Mouse (Mus musculus) brain, embryonic 18.5 days (tissue): ENCODE measurements around the gene Rpl18.

ENCODE experiments used
- DNase-seq: peaks from one replicate; pipeline ENCODE4 v3.0.0-alpha.2; 2012; ENCODE audit warnings: low read depth, low spot score

The Rpl18 gene

DNA sequence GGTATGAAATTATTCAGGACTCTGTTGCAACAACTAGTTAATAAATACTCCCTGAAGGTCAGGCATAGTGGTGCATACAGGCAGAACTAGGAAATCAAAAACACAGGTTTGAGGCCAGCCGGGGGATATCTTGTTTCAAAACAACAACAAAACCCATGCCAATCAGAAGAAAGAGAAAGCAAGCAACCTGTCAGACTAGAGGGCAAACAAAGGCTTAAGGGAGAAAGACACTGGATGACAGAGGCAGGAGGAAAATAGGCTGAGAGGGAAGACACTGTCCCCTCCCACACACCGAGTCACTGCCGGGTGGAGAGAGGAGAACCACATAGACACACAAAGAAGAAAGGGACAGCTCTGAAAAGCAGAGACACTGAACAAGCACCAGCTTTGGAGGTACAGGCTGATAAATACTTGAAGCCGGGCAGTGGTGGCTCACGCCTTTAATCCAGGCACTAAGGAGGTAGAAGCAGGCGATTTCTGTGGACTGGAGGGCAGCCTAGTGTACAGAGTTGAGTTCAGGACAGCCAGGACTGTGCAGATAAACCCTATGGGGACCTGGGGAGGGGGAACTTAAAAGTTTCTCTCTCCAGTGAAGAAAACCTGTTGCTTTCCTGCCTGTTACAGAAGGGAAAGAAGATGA lies 1.3 kb upstream of the Rpl18 start:
- DNase-seq, result no peak

DNA sequence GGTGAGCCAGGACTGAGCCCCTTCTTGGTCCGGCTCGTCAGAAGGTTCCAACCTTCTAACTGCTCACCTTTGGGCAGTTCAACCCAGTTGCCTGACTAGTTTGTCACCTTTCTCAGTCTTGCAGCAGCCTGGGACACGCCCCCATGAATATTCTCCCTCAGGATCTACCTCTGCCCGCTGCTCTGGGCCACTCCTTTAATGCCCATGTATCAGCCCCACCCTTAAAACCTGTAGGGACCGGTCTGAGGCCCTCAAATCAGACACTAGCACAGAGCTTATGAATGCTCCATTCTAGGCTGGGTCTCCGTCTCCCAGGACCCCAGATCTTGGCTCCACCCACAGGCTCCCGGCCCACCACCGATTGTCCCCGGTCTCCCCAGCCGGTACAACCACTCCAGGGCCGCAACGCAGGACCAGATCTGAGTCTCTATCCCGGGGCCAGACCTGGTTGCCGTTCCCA lies 597 bp upstream of the Rpl18 start:
- no peak for DNase-seq

DNA sequence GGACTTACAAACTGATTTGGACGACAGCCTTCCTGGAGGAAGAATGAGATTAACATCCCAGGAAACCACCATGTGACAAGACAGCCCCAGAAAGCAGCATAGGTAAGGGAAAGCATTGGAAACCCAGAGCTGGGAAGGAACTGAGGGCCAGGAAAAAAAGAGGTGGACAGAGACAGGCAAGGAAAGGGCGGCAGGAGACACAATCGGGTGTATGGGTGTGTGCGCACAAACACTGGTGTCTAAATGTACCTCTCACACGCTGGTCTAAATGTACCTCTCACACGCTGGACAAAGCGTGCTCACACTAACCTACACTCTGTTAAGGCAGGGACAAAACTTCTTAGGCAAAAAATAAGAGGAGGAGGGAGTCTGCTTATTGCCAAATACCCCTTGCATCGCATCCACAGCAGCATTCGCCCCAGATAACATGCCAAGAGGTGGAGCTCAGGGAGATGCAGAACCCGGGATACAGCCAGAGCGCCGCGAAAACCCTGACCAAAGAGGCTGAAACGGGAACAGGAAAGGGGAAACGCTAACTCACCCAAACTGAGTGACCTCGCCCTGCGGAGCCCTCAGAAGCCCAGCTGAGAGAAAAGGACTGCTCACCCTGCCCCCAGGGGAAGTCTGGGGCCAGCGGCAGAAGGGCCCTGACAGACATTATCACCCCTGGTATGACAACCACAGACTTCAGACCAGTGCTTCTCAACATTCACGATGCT lies 643 bp downstream of the Rpl18 start:
- DNase-seq, result no peak

DNA sequence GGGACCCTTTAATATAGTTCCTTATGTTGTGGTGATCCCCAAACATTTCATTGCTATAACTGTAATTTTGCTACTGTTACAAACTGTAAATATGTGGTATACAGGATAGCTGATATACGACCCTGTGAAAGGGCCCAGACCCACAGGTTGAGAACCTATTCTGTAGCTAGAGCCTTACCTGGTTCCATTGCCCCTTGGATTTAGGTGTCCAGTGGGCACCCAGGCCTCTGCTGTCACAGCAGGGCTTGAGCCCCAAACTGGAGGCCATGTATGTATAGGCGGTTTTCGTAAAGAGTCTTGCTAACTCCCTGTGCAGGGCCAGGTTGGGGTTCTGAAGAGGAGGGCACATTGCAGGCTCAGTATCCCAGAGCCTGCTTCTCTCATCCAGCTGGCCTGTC lies 1.2 kb downstream of the Rpl18 start:
- no peak for DNase-seq

DNA sequence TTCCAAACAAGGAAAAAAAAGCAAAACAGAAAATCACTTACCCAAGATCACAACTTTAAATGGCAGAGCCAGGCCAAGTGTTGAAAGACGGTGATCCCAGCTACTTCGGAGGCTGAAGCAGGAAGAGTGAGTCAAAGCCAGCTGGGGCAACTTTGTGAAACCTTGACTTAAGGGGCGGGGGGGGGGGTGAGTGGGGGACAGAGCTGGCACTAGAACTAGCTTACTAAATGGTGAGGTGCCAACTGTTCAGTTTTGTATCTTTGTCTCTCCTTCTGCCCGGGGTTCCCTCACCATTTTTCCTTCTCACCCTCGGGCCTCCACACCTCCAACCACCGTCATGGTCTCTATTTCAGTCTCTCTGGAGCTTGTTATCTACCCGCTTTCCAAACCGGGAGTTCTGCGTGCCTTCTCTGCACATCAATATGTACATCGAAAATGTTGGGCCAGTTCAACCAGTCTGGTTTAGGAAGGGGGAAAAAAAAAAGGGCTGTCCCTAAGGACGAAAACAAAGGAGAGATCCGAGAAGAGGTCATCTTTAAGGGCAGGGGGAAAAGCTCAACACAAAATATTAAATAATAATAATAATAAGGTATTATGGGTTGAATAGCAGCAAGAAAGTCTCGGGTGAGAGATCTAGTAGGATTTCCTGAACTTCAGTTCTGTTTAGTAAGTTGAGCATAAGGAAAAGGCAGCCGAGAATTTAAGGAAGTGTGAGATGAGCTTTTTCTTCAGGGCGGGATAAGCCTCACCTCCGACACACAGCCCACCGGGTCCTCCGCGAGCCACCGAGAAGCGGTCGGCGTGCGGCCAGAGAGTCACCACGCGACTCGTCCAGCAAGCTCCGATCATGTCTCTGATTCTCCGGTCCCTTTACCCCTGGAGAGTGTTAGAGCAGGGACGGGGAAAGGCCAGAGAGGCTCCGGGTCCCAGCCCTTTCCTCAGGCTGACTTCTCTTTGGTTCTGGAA lies 2.0 kb downstream of the Rpl18 start:
- DNase-seq, result no peak

DNA sequence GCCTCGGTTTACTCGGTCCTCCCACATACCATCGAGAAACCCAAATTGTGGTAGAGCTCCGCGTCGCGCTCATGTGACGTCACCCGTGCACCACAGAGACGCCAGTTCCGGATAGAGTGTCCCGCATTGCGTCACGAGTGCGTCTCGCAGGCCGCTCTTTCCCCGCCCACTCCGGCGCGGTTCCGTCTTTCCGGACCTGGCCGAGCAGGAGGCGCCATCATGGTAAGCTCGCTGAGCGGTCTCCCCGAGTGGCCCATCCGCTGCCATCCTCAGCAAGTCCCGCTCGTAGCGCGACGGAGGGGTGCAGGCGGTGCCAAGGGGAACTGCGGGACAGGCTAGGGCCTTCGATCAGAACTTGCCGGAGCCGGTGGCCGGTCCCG lies 2.7 kb downstream of the Rpl18 start, which contains the start of gene Sphk2:
TSS of gene Sphk2 (minus strand) at position 85 of the 380 bp plus-strand sequence.
- peak; percentile 92 for DNase-seq

DNA sequence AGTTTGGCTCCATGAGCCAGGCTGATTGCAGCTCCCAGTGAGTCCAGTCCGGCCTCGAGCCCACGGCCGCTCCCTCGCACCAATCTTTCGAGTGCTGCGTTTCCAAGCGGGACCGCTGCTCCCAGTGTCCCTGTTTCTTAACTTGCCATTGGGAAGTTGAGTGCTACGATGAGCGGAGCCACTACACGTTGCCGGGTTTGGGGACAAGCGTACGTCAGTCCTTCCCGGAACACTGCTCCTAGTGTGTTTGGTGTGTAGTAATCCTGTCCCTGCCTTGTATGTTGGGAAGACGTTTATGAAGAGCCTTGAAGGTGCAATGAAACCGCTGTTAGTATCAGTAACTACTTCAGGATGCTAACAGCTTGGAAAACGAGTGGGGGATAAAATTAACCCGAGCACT lies 3.1 kb downstream of the Rpl18 start:
- DNase-seq, result no peak

DNA sequence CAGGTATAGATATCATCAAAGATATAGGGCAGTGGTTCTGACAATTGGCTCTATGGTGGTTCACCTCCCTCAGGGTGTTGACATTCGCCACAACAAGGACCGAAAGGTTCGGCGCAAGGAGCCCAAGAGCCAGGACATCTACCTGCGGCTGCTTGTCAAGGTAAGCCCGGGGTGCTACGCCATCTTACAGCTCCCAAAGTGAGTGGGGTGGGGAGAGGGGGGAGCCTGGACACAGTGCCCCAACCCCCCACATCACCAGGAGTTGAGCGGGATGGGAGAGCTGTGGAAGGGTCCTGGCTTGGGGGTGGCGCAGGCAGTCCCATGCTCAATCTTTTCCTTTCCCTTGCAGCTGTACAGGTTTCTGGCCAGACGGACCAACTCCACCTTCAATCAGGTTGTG lies 3.9 kb downstream of the Rpl18 start:
- no peak for DNase-seq

DNA sequence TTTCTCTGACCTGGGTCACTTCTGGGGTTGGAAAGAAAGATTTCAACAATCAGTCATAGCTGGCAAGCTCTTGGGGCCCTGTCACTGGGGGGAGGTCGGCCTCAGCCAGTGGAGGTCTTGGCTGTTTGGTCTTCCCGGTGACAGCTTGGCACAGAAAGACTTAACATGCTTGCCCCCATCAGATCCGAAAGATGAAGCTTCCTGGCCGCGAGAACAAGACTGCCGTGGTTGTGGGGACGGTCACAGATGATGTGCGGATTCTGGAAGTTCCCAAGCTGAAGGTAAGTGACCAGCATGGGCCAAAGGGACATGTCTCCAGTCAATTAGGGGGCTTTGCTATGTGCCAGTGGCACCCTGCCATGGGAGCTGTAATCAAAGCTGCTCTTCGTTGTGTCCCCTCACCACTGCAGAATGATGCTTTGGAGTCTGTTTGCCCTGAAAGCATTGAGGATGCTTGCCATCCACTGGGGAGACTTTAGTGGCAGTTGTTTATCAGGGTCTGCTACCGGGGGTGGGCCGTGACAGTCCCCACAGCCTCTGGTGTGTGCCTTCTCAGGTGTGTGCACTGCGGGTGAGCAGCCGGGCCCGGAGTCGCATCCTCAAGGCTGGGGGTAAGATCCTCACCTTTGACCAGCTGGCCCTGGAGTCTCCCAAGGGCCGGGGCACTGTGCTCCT lies 4.6 kb downstream of the Rpl18 start:
- no peak for DNase-seq

DNA sequence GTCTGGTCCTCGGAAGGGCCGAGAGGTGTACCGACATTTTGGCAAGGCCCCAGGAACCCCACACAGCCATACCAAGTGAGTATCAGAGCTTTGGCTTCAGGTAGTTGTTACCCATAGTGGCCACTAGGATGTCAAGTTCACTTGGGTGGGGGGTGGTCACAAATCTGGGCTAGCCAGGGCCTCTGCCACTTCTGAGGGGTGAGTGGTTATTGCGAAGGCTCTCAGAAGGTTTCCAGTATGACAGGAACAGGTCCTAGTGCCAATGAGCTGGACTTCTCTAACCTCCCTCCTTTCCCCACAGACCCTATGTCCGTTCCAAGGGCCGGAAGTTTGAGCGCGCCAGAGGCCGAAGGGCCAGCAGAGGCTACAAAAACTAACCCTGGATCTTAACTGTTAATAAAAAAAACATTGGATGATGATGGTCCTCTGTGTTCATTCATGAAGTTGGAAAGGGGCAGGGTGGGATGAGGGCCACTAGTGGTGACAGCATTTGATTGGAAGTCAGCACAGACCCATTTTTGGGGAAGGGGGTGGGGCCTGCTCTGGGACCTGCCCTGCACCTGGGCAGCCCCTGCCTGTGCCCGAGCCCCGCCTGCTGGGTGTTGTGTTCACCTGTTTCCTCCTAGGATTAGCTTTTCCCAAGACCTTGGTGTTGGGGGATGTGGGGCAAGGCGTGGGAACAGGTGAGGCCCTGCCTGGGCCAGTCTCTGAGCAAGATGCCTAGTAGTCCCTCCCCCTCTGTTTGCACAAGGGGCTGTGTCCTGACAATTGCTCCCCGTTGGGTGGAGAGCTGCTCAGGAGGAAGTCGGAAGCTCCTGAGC lies 5.4 kb downstream of the Rpl18 start, which contains the start of gene Fam83e:
TSS of gene Fam83e (plus strand) at position 800 of the 821 bp plus-strand sequence.
- no peak for DNase-seq

DNA sequence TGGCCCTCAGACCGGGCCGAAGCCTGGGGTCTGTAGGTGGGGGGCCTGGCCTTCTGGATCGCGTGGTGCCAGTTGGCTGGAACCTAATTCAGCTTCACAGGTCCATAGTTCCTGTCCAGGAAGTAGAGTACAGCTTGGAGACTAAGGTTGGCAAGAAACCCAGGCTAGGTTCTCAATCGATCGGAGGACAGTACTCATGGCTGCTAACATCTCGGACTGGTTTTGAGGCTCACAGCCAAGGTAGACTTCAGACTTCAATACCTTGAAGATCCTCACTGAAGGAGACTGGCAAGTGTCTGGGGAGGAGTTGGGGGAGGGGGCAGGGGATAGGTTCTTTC lies 5.9 kb downstream of the Rpl18 start:
- DNase-seq, result no peak

DNA sequence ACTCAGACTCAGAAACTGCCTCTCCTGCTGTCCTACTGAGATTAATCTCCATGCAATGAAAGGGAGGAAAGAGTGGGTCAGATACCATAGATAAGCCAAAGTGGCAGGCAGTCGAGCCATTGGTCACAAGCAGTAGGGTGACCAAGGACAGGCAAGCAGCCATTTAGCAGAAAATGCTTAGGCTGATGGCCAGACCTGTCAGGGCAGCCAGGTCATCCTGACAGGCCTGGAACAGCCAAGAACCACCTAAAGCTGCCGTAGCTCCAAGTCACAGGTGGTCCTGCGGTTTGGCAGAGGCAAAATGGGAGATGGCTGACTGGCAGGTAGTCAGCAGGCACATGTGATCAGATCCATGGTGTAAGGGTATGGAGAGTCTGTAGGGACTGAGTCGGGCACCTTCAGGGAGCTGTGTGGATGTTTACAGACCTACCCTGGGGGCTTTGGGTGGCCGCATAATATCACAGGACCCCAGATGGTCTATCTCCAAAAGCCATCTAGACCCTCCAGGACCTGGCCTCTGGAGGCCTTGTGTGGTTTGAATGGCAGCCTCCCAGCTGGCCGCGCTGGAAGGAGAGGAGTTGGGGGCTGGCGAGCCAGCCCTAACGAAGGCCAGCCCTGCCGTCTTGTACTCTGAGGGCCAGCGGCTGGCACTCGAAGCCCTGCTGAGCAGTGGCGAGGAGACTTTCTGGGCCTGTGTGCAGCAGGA lies 6.5 kb downstream of the Rpl18 start:
- DNase-seq, result no peak

DNA sequence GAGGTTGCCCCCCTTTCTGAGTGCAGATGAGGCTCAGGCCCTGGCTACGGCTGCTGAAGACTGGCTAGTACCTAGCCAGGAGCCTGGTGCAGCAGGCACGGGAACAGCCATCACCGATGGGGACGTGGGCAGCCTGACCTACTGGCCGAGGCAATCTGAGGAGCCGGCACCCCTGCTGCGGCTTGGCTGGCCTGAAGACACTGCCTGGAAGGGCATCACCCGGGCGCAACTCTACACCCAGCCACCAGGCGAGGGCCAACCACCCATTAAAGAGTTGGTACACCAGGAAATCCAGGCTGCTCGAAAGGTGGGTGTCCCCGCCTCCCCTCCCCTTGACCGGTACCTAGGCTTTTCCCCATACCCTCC lies 7.1 kb downstream of the Rpl18 start:
- no peak for DNase-seq

DNA sequence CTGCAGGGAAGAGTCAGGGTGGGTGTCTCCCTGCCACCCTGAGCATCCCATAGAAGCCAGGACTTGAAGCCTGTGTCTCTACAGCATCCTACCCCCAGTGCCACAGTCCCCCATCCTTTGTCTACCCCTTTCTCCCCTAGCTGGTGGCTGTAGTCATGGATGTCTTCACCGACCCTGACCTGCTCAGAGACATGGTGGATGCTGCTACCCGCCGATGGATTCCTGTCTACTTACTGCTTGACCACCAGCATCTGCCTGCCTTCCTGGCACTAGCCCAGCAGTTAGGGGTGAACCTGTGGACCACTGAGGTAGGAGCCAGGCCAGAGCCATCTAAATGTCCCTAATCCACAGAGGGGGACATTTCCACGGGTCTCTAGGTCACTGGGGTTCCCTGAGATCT lies 8.0 kb downstream of the Rpl18 start:
- DNase-seq, result no peak

DNA sequence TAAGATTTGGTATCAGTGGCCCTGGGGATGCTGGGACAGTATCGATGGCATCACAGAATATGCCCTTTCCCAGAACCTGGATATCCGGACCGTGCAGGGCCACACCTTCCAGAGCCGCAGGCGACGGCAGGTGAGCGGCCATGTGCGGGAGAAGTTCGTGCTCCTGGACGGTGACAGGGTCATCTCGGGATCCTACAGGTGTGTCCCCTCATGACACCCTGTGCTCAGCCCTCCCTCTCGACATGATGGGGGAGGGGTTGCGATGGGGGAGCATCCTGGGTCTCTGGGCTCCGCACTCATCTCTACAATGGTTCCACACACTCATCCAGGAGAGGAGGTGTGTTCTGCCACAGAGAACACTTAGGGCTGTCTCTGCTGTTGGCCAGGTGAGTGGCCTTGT lies 8.5 kb downstream of the Rpl18 start:
- DNase-seq, result no peak

DNA sequence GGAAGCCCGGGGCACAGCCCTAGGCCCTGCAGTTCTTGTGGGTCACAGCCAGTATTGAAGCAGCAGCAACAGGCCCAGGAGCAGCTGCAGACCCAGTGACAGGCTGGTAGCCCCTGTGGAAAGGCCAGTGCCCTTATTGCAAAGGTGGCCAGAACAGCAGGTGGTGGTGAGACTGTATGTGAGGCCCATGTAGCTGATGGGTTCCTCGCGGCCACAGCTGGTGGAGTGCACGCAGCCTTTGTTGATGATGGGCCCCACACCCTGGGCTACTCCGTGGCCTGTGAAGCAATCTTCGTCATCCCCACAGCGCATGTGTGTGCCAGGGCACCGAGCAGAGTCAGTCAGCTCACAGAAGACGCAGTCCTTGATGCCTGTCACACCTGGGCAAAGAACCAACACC lies 9.9 kb downstream of the Rpl18 start:
- no peak for DNase-seq

DNA sequence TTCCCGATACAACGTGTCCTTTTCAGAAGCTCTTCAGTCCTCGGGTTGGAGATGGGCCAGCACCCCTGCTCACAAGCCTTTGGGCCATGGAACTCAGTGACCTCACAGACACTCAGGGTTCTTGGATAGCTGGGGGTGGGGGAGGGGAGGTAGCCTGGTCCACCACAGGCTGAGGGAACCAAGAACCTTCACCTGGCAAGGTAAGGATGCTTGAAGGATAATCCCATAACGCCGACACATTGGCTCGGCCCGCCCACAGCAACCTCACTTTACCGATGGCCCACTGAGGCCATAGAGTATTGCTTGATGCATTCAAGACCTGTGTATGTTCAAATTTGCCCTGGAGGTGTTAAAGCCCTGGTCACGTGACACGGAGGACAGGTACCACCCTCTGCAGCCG lies 10.5 kb downstream of the Rpl18 start, which contains the start of gene Spaca4:
TSS of gene Spaca4 (minus strand) at position 101 of the 400 bp plus-strand sequence.
- DNase-seq, result no peak

DNA sequence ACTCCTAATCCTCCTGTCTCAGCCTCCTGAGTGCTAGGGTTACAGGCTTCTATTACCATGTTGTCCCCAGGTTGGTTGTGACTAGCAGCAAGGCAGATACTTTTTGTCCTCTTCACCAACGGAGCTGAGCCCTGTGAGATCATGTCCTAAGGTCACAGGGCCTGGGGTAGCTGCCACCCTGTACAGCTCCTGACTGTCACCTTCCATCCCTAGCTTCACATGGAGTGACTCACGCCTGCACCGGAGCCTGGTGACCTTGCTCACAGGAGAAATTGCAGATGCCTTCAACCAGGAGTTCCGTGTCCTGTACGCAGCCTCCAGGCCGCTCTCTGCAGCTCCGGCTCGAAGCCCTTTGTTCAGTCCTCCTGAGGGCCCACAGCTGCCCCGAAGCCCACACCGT lies 11.2 kb downstream of the Rpl18 start:
- DNase-seq, result no peak

DNA sequence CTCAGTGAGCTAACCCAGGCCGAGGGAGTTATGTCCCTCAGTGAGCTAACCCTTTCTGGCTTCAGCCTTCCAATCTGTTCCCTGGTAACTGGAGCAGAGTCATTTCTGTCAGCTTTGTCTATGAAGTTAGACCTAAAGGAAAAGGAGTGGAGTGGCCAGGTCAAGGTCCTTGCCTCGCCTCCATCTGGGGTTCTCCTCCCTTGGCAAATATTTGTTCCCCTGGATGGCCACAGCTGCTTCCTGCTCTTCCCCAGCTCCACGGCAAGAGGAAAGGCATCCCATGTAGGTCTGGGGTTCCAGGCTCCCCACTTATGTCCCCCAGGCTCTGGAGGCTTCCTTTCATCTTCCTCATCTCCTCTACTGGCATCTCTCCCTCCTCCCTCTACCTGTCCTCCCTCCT lies 12.4 kb downstream of the Rpl18 start:
- DNase-seq, result no peak

DNA sequence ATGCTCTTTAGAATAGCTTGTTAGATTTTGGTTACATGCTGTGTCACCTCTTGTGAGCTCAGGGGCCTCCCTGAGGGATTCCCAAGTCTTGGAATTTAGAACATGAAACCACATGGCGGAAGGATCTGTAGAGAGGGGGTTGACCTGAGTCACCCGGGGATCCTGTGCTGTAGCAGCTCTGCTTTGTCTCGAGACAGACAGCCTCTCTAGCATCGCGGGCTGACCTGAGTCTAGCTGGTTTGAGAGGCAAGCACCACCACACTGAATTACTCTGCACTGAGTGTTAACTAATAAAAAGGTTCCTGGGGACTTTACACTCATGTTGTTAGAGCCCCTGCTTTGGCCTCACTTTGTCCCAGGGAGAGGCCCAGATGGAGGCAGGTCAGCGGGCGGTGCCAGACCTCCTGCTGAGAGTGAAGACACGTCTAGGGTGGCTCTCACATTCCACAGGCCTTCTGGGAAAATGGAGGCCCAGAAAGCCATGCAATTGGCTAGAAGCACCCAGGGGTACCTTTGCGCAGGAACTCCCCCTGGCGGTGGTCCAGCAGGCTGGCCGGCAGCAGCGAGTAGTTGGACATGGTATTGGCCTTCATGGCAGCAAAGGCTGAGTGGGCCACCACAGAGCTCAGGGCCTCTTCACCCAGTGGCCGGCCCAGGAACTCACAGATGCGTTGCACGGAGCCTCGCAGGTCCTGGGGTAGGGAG lies 15.6 kb downstream of the Rpl18 start:
- DNase-seq, result no peak
